Mouse (Mus musculus) cerebellum, adult 11-12 months (tissue): ENCODE data around the gene Akap2.

ENCODE experiments used
- DNase-seq: peaks from one replicate; pipeline ENCODE4 v3.0.0; 2022

The Akap2 gene

DNA sequence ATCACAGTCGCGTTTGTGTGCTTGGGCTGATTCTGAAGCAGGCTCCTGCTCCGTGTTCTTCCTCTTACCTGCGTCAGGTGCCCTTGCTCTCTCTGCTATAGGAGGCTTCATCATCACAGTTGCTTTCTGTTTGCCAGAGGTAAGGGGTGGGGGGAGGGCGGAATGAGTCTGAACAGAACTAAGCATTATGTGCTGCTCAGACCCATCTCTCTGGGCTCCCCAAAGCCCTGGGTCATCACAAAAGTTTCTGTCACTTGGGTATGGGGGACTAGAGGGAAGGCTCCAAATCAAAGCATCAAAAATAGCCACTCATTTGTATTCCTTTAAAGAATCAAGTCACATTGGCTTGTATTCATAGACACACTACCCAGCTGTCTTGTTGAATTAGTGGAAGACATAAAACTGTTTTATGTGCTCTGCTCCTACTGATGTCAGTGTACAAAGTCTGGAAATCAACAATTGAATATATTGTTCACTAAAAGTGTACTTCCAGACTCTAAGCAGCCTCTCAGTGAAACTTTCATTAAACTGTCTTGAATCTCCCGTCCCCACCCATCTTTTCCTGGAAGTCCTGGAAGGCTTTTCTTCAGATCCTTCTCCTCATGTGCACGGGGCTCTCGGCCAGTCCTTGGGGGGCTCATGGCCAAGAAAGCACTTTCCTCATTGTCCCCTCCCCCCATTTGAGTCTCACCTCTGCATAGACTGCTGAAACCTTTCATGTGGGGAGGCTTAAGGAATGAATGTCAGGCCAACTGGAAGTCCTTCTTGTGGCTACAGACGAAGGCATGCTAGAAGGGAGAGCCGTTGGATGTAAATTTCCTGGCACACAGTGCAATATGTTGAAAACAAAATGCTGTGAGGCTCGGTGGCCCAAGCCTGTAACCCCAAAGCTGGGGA is 13.6 kb upstream of the Akap2 start:
- no peak for DNase-seq

DNA sequence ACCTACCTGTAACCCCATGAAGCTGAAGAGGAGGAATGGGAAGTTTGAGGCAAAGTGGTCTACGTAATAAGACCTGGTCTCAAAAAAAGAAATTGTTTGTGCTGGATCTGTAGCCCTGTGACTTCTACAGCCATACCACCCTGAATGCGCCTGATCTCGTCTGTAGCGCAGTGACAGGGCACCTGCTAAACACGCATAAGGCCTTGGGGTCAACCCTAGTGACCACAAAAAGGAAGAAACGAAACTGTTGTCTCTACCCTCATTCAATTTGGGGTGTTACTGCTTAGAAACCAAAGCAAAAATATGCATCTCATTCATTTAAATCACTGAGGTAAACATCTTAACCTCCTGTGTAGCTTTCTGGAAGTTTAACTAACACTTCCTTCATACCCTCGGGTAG is 12.9 kb upstream of the Akap2 start:
- DNase-seq: no peak

DNA sequence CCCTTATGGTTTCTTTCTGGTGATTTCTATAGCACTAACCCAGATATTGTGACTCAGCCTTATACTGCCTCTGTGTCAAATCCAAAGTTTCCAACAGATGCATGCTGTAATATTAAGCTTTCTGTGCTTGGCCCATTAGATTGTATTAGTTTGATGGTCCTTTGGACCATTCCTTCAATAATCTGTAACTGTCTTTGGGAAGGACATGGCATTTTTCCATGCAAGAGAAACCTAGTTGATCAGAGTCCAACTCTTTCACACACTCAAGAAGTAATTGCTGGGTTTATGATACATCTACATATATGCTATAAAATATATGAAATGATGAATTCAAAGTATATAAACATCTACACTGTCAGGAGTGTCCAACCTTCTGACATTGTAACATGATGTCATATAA is 1.6 kb upstream of the Akap2 start:
- no peak for DNase-seq

DNA sequence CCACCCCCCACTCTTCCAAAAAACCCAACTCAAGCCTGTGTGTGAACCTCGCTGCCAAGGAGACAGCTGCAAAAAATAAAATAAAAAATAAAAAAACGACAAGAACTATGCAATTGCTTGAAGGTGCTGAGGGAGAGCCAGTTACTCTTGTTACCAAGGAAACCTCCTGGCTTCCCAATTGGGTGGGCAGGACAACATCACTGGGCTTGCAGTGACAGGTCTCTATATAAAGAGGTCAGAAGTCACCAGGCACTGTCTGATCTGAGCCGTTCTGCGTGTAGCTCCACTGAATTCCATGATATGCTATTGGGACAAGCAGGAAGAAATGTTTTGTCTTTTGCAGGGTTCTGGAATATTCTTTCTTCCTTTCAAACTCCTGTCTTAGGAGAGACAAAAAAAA is 722 bp upstream of the Akap2 start:
- DNase-seq: no peak

DNA sequence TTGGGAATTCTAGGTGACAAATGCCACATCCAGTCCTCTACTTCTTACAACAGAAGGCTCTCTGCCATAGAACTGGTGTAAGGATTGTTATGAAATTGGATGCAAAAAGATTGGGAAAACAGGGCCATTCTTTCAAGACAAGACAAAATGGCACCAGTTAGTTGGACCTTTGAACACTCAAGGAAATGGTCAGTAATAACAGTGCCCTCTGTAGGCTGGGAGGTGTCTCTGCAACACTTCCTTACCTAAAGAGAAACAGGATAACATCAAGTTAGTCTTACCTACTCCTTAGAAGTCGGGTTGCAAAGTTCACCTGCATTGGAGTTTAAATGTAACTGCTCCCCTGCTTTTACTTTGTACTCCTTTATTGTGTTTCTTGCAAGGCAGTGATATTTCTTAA is 1.9 kb downstream of the Akap2 start:
- DNase-seq: no peak

DNA sequence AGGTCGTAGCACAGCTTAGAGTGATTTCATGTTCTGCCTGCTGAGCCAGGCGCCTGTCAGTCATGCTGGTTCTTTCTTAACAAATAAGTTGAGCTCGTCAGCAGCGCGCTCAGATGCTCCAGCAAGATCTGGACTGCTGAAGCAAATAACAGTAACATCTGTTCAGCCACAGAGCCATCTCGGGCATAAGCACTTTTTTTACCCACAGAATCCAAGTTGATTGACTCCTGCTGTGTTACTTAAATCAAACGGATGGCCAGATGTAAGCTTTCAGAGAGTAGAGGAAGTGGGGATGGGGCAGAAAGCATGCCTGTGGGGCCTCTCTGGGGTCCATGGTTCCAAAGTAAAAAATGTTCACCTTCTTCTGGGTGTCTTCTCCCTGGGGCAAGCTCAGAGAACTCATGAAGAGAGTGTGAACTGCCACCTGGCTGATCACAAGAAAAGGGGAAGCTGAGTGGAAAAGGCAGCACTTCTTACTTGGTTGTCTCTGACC is 3.5 kb downstream of the Akap2 start:
- no peak for DNase-seq

DNA sequence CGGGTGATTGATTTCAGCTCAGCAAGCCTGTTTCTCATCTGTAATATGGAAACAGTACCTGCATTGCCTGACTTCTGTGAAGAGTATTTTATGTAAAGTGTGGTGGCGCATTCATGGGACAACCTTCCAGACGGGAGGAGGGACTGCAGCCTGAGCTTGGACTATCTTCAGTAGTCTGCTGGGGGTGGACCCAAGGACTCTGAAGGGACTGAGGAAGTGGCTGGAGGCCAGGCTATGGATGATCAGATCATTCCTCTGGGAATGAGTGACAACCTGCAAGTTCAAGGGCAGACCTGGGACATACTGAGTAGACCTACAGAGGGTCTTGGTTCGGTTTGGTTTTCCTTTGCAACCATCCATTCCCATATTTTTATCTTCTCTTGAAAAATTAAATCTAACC is 4.8 kb downstream of the Akap2 start:
- no peak for DNase-seq

DNA sequence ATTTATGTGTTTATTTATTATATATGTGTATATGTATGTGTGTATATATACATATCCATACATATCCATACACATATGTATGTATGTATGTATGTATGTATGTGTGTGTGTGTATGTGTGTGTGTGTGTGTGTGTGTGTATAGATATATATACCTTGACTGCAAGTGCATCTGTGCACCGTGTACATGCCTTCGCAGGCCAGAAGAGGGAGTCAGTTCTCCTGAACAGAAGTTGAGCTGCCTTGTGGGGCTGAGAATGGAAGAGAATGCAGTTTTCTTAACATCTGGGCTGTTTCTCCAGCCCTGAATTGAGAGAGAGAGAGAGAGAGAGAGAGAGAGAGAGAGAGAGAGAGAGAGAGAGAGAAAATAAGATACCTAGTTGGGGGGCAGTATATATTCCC is 6.2 kb downstream of the Akap2 start:
- DNase-seq: no peak

DNA sequence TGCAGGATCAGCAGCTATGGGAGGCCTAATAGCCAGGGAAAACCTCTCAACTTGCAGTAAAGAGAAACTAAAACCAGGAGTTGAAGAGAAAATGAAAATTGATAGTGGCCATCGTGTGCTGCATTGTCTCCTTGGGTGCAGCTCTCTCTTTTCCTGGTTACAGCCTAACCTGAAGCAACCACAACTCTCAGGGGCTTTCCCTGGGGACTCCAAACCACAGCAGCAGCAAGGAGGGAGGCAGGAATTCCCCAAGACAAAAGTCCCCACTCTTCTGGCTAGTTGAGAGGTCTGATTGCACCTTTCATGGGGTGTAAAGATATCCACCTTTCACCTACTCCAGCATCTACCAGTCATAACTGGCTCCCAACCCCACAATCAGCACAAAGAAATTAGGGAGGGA is 8.1 kb downstream of the Akap2 start:
- DNase-seq: no peak

DNA sequence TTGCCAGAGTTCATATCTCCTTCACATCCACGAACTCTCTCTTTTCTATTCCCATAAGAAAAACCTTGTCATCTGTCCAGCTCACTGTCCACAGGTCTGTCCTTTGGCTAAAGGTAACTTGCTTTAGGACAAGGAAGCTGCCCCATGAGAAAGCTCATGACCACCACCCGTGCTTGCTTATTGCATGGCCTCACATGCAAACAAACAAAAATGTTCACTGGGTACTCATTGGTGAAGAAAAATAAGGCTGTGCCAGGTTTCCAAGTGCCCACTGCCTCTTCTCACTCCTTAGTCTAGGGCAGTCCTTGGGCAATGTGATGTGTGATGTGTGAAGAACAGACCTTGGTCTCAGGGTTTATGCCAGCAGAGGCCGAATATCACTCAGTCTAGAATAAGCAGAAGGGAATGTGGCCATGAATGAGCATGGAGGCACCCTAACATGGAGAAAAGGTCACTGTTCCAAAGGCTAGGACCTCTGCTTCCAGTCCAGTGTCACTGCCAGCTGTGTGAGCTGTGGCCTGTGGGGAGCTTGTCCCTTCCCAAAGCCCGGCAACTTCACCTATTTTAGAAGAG is 11.2 kb downstream of the Akap2 start:
- DNase-seq: no peak

DNA sequence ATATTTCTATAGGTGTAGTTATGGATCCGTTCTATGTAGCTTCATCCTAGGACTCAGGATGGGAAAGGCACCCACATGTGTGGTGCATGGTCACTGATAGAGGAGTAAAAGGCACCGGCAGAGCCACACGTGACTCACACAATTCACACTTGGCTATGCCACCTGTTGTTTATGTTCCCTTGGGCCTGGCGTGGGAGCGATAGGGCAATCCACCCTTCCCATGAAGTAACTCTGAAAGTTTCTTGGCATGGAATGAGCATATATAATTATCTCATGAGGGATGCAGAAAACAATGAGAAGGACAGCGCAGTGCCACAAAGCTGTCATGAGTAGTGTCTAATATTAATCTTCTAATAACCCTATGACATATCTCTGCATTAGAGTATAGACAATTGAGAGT is 12.6 kb downstream of the Akap2 start:
- no peak for DNase-seq

DNA sequence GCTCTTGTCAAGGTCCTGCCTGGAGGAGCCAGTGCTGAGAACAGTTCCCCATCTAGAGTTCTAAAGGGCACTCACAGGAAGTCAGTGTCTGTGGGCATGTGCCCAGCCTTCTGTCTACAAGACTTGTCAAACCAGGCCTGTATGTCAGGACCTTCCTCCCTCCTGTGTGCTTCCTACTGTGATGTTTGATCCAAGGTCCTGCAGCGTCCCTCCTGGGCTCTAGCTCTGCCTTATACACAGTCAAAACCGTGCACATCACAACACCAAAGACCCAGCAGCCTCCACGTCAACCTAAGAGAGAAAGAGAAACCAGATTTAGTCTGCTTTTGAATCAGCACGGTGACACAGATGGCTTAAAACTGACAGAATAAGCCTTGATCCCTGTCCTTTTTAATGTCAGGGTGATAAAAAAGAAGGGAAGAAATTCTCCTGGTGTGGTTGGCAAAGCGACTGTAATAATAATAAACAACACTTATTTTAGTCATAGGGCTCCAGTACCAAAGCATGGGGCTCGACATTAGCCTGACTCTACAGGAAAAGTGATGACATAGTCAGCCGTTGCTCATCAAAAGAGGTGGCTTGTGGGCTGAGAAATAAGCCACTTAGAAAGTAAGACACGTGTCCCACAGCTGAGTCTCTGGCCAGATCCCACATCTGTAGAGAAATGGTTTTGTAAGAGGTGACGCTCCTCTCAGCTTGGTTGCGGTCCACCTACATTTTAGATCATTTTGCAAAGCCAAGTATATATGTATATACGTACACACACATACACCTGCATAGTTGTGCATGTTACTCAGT is 13.5 kb downstream of the Akap2 start:
- DNase-seq: no peak

DNA sequence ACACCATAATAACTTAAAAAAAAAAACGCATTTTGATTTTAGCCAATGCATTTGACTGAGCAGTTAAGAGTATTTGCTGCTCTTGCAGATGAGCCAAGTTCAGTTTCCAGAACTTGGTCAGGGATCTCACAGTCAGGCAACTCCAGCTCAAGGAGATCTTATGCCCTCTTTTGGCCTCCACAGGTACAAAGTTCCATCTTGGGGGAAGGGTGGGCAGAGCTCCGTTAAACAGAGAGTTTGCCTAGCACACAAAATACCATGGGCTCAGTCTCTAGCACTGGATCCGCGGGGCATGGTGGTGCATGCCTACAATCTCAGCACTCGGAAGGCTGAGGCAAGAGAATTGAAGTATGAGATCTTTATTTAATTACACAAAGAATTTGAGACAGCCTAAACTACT is 14.9 kb downstream of the Akap2 start:
- no peak for DNase-seq

DNA sequence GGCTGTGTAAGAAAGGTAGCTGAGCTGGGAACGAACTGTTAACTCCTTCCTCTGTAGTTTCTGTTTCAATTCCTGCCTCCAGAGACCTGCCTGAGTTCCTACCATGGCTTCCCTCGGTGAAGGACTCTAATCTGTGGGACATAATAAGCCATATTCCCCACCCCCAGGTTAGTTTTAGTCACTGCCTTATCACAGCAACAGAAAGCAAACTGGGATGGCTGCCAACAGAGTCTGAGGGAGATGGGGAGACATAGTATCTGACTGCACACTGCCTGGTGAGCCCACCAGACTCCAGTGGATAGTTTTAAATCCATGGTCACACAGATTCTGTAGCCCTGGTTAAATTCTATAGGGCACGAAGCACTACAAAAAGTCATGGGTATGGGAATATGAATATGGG is 16.0 kb downstream of the Akap2 start:
- DNase-seq: no peak

DNA sequence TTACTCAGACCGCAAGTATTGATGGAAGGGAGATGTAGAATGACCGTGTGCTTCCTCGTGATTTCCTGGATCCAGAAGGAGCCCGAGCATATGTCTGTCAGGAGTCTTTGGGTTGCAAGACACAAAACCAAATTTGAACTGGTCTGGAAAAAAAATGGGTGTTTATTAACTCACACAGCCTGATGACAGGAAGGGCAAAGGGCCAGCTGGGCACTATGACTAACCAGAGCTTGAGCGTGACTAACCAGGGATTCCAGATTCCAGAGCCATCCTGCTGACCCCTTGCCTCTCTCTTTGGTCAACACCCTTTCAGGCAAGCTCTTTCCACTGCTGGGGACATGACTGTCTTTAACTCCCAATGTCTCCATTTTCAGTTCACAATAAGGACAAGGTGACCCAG is 18.0 kb downstream of the Akap2 start:
- no peak for DNase-seq

DNA sequence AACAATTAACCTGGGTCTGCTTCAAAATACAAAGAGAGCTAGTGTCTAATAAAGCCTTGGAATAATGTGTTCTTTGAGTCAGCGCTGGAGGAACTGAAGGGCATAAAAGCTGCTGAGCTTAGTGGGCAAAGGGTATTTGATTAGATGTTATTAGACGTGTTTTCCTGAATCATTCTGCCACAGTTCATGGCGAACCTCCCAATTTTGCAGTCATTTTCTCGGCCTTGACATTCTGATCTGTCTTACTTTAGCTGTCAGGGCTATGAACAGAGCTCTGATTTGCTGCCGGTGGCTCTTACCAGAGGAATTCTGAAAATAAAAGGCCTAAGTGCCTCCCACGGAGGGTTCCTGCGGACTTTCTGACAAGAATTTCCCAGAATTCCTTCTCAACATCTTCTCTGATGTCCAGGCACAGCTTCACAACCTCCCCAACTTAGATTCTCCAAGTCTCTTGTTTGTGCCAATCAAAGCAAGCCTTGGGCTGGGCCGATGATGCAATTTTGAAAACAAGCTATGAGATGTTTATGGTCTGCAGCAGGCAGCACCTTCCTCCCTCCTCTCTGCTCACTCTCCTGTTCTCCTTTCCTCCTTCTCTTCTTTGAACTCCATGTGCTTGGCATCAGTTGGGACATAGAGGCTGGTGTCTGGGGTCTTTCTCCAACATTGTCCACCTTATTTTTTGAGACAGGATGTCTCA is 21.5 kb downstream of the Akap2 start:
- no peak for DNase-seq

DNA sequence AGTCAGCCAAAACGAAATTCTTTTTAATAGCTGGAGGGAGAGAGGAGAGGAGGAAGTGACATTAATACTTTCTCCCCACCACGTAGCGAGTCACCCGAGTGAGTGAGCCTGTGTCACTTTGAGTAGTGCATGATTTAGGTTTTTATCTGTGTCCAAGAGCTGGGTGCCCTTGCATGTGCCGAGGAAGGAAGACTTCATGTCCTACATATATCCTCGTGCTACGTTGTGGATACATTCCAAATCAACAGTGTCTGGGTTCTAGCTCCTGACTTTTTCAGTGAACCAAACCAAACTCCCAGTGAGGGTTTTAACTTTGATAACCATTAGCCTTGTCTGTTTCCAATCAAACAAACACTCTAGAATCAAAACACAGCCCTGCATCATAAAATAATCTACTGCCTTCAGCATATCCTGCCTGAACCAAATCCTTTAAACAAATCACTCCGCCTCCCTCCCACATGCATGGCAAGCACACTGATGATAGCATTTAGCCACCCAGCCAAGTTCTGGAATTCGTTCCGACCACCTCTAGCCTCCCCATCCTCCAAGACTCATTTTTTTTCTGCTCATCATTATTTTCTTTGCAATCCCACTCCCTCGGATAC is 26.0 kb downstream of the Akap2 start:
- no peak for DNase-seq

DNA sequence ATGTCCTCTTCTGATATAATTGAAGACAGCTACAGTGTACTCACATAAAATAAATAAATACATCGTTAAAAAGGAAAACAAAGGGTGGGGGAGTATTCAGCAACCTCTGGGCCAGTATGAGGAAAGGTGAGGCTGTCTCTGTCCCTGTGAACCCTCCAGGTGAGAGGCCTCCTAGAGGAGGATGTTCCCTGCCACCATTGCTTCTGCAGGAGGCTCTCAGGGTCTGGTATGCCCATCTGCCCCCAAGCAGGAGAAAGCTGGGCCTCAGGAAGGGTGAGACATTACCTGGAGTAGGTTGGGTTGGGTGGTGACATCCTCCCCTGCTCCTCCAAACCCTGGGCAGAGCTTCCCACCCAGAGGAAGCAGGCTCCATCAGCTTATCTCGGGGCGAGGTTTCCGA is 33.2 kb downstream of the Akap2 start:
- no peak for DNase-seq

DNA sequence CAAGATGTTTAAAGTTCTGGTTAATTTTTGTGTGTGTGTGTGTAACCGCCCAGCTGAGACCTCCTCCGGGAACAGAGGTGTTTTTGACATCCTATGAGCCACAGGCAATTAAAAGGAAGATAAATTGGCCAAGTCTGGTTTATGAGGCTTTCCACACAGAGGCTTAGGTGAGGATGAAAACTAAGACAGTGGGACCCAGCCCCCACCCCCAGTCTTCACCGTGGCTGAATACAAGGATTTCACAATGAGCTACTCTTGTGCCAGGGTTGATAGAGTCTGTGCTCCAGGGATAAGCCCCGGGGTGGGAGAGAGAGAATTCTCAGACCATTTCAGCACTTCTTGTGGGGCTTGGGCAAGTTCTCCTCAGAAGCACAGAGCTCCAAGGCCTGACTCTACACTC is 33.6 kb downstream of the Akap2 start:
- DNase-seq: no peak

DNA sequence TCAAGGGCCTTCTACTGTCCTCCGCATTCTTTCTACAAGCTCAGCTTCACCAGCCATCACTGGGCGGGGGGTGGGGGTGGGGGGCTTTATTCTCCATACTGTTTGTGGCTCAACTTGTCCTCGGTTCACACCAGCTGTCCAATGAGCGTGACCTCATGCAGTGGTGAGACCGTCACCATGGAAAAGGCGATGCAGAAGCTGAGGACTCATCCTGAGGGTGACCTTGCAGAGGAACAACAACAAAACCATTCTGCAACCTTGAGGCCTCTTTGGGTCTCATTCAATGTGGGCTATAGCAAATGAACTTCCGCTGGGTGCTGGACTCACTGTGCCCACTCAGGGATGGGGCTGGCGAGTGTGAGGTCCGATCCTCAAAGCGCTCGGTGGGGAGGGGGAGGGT is 34.1 kb downstream of the Akap2 start:
- DNase-seq: no peak

DNA sequence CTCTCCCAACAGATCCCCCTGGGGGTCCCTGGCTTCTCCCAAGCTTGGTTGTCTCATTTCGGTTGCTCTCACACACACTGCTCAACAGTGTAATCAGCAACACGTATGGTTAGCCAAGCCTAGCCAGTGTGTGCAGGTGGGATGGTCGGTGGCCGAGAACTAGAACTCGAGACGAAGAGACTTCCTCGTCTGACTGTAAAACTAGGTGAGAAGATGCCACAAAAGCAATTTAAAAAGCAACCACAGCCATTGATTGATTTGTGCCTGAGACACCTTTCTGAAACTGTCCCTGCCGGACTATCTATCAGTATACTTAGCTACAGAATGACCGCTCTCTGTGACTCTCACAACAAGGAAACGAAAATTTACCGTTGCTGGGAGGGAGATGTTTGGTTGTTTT is 37.6 kb downstream of the Akap2 start:
- DNase-seq: no peak

DNA sequence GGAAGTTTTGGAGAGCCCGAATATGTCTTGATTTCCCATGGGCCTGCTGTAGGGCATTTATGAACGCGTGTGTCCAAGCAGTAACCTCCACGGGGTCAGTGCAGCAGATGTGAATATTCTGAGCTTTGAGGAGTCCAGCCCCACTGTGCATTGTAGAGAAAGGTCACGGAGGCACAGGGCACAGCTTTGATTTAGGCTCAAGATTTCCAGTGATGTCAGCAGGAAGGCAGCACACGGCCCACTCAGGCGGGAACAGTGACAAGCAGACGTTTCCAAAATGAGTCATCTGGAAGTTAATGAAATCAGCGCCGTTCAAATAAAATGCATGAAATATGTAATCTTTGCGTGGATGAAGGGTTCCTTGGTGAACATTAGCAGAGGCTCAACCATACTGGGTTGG is 40.5 kb downstream of the Akap2 start:
- no peak for DNase-seq

DNA sequence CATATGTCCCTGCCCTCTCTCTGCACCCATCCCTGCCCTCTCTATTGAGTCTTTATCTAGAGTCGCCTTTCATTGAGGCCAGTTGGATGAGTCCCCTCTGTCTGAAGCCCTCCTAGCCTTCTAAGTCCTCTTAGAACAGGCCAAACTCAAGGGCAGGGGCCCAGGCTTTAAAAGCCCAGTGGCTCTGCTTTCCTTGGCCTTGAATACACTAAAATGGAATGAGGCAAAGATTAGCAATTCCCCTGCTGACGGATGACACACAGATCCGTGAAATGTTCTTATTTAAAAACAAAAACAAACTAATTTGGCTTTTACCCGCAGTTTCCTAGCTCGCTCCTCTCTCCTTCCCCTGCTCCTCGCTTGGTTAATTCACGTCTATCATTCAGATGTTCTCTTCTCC is 45.0 kb downstream of the Akap2 start:
- no peak for DNase-seq
